Mouse (Mus musculus) CH12.LX (cell line): ENCODE data around the gene Dyrk2.

Source experiments
- CHD2 ChIP-seq: IDR thresholded peaks from 2 replicates; pipeline ENCODE4 v1.6.1; 2011; ENCODE audit warnings: low read length, improper control_type of control experiment
- CTCF ChIP-seq, 2 experiments: IDR thresholded peaks in 1 of 2; conservative IDR thresholded peaks in 1 of 2; 2 replicates each; pipeline ENCODE4 v1.5.1; 2011 to 2012; ENCODE audit warnings: low read depth in 2 of 2, low read length in 2 of 2, improper control_type of control experiment in 1 of 2, inconsistent platforms in 1 of 2, mild to moderate bottlenecking in 1 of 2, moderate library complexity in 1 of 2
- MYC ChIP-seq: IDR thresholded peaks from 2 replicates; pipeline ENCODE4 v1.6.1; 2011; ENCODE audit warnings: low read depth, mild to moderate bottlenecking, improper control_type of control experiment, low read length
- POLR2A ChIP-seq: IDR thresholded peaks from 2 replicates; pipeline ENCODE4 v1.6.1; 2011; ENCODE audit warnings: low read depth, mild to moderate bottlenecking, improper control_type of control experiment, low read length
- POLR2AphosphoS2 ChIP-seq: IDR thresholded peaks from 2 replicates; pipeline ENCODE4 v1.6.1; 2011; ENCODE audit warnings: low read depth, low read length, improper control_type of control experiment
- ZNF384 ChIP-seq: IDR thresholded peaks from 2 replicates; pipeline ENCODE4 v1.6.1; 2012; ENCODE audit warnings: low read depth, low read length, improper control_type of control experiment, inconsistent platforms

DNA sequence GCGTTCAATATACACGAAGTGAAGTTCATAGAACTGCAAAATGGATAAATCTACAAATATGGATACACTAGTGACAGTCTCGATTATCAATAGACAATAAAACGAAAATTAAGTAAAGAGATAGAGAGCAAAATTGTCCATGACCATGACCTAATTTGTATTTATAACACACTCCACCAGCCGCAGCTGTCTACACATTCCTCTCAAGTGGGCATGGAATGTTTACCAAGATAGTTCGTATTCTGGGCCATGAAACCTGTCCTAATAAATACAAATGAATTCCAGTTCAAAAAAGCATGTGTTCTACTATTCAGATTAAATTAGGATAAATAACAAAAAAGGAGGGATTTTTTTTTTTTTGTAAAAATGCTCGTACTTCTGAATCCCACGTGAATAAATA, 38.8 kb downstream of the Dyrk2 start:
- no peak for TF ChIP-seq CTCF (conservative IDR thresholded peaks at IDR 0.05 in 1 of 2, IDR thresholded peaks at IDR 0.05 in 1 of 2; ENCODE audit: low read depth in 2 of 2, low read length in 2 of 2)
- TF ChIP-seq POLR2A = no peak
- TF ChIP-seq MYC = no peak
- no peak for TF ChIP-seq ZNF384
- no peak for TF ChIP-seq CHD2
- no peak for TF ChIP-seq POLR2AphosphoS2
